Mouse (Mus musculus) common myeloid progenitor, adult 5-6 weeks (primary cell): ENCODE results near the gene Cacng1. TPM values are rescaled to one million over a fixed set of nuclear protein-coding genes. Genes with fewer than 3 reads are reported as not detected.

Experiments
- ATAC-seq: replicated peaks from 2 replicates; pipeline ENCODE4 v1.8.0; 2016; ENCODE audit warnings: low read depth, mild to moderate bottlenecking, moderate TSS enrichment, inconsistent platforms; ENCODE audit not compliant: poor library complexity, severe bottlenecking
- total RNA-seq: library from RNA; stranded (forward); fragments of 200-1000, 187-1606 nt; gene quantifications from 2 replicates; pipeline ENCODE4 v1.2.3, GENCODE M21; 2017

The Cacng1 gene
- total RNA-seq, 1 experiment from 2014 or later = not detected

- ATAC-seq = no peak
These were observed 2.0 kb downstream of the Cacng1 start for GRCm38 (mm10) chr11:107714368-107714767.

- no peak for ATAC-seq
These were observed 5.9 kb downstream of the Cacng1 start for GRCm38 (mm10) chr11:107710379-107710778.

- ATAC-seq = no peak
These were observed 8.3 kb downstream of the Cacng1 start for GRCm38 (mm10) chr11:107707897-107708610.

GRCm38 (mm10) chr11:107705476-107706074 is 10.7 kb downstream of the Cacng1 start:
- ATAC-seq = no peak

GRCm38 (mm10) chr11:107705060-107705459 is 11.3 kb downstream of the Cacng1 start:
- ATAC-seq = no peak

- ATAC-seq = no peak
These were observed 12.8 kb downstream of the Cacng1 start for GRCm38 (mm10) chr11:107703272-107704134.

GRCm38 (mm10) chr11:107699967-107700366 is 16.4 kb downstream of the Cacng1 start:
- peak; percentile 52 for ATAC-seq

- ATAC-seq = peak; percentile 95
These were observed 23.0 kb downstream of the Cacng1 start for GRCm38 (mm10) chr11:107693338-107693737.

GRCm38 (mm10) chr11:107691569-107691968 is 24.8 kb downstream of the Cacng1 start:
- no peak for ATAC-seq

GRCm38 (mm10) chr11:107688480-107688879 is 27.8 kb downstream of the Cacng1 start:
- no peak for ATAC-seq

- ATAC-seq = no peak
These were observed 30.0 kb downstream of the Cacng1 start for GRCm38 (mm10) chr11:107686290-107686689.

- no peak for ATAC-seq
These were observed 32.5 kb downstream of the Cacng1 start for GRCm38 (mm10) chr11:107683544-107684465.

GRCm38 (mm10) chr11:107682694-107683355 is 33.5 kb downstream of the Cacng1 start:
- no peak for ATAC-seq

GRCm38 (mm10) chr11:107676207-107676940 is 39.9 kb downstream of the Cacng1 start:
- ATAC-seq = 0 out of 2 replicates have a peak, but pooled peaks have one; percentile 36

GRCm38 (mm10) chr11:107675246-107675645 is 41.1 kb downstream of the Cacng1 start:
- no peak for ATAC-seq

- ATAC-seq = no peak
These were observed 41.7 kb downstream of the Cacng1 start for GRCm38 (mm10) chr11:107674601-107675000.

- ATAC-seq = no peak
These were observed 42.3 kb downstream of the Cacng1 start for GRCm38 (mm10) chr11:107674006-107674405.

- no peak for ATAC-seq
These were observed 47.3 kb downstream of the Cacng1 start for GRCm38 (mm10) chr11:107668977-107669376.

- no peak for ATAC-seq
These were observed 48.1 kb downstream of the Cacng1 start for GRCm38 (mm10) chr11:107668223-107668622.
